Mouse (Mus musculus) small intestine, adult 2 months (tissue): Measurements from ENCODE around the gene Gm20662. TPM values are rescaled to one million over a fixed set of nuclear protein-coding genes. Genes with fewer than 3 reads are reported as not detected.

Experiments used
- H3K27ac ChIP-seq: fragments of 200-500 bp; 2 replicates; pipeline ENCODE4 v1.5.1; 2012; ENCODE audit warnings: low read depth, low read length, control low read depth, inconsistent platforms; ENCODE audit not compliant: insufficient read depth
- H3K27me3 ChIP-seq: fragments of 200-500 bp; 2 replicates; pipeline ENCODE4 v1.6.1; 2012; ENCODE audit warnings: mild to moderate bottlenecking, moderate library complexity, low read length, inconsistent platforms; ENCODE audit not compliant: control insufficient read depth, insufficient read depth
- H3K36me3 ChIP-seq: fragments of 200-500 bp; 2 replicates; pipeline ENCODE4 v1.6.1; 2012; ENCODE audit warnings: mild to moderate bottlenecking, low read length, control low read depth, inconsistent platforms; ENCODE audit not compliant: control insufficient read depth, insufficient read depth
- H3K4me1 ChIP-seq: fragments of 200-500 bp; 2 replicates; pipeline ENCODE4 v1.6.1; 2012; ENCODE audit warnings: low read length, inconsistent platforms, mixed read lengths; ENCODE audit not compliant: control insufficient read depth, insufficient read depth, insufficient read length
- H3K4me3 ChIP-seq: fragments of 200-500 bp; 2 replicates; pipeline ENCODE4 v1.5.1; 2012; ENCODE audit warnings: low read depth, mild to moderate bottlenecking, control low read depth, inconsistent platforms, low read length, moderate library complexity
- CTCF ChIP-seq: fragments of 200-500 bp; IDR thresholded peaks from 2 replicates; pipeline ENCODE4 v1.5.1; 2012; ENCODE audit warnings: low read depth, mild to moderate bottlenecking, control low read depth, inconsistent platforms, low read length, moderate library complexity, mixed read lengths; ENCODE audit not compliant: insufficient replicate concordance, insufficient read length; ENCODE audit errors: extremely low read depth
- POLR2A ChIP-seq: fragments of 200-500 bp; IDR thresholded peaks from 2 replicates; pipeline ENCODE4 v1.6.1; 2012; ENCODE audit warnings: low read depth, mild to moderate bottlenecking, control low read depth, inconsistent platforms, low read length, moderate library complexity
- WGBS: fragments of 180-500 bp; shearing (Covaris S2); methylation state at CpG from one replicate; pipeline ENCODE4 v1.1.7; 2018; 5-methylcytosine and 5-hydroxymethylcytosine counted together
- polyA plus RNA-seq: library from polyadenylated mRNA; depleted of rRNA; stranded (reverse); fragments of >200 nt; gene quantifications from 2 replicates; pipeline ENCODE4 v1.2.3, GENCODE M21; 2012

Gm20662 gene
- polyA plus RNA-seq, 1 experiment = 0.46 TPM

GRCm38 (mm10) chr9:107957141-107957540 is 39.0 kb upstream of the Gm20662 start:
- H3K4me3 ChIP-seq = no peak overlapping the region
- peaks cover 2% of the 10 kb centered on the region; the same call in 1 of the 2 replicates for H3K36me3 ChIP-seq
- WGBS = 64% methylated on average over 6 of the region's 6 CpGs
- TF ChIP-seq CTCF = no peak
- TF ChIP-seq POLR2A = no peak
- H3K4me1 ChIP-seq = no peaks in the 10 kb centered on the region
- no peaks in the 10 kb centered on the region for H3K27me3 ChIP-seq
- H3K27ac ChIP-seq = no peak overlapping the region

DNA sequence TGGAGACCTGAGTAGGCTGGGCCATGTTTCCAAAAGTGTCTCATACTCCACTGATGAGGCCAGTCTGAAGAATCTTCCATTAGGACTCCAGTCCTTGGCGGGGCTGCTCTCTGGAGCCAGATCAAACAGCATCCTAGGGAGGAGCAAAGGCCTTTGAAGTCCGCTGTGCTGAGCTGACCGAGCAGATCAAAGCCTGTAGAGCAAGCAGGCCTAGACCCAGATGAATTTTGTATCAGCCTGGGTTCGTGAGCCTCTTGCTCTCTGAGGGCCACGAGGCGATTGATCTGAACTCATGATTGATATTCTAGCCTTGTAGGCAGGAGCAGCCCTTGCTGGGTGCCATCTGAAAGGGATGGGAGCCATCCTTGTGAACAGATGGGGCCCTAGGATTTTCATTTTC is 36.3 kb upstream of the Gm20662 start:
- Histone ChIP-seq H3K27me3 (no peaks in the 10 kb centered on the region), H3K36me3 (peaks cover 2% of the 10 kb centered on the region; the same call in 1 of the 2 replicates), H3K27ac (no peak overlapping the region), H3K4me3 (no peak overlapping the region), H3K4me1 (no peaks in the 10 kb centered on the region)
- no peak for TF ChIP-seq POLR2A
- no peak for TF ChIP-seq CTCF
- WGBS = 81% methylated on average over 6 of the region's 6 CpGs

- TF ChIP-seq POLR2A (no peak), CTCF (no peak)
- Histone ChIP-seq H3K4me3 (no peak overlapping the region), H3K36me3 (peaks cover 2% of the 10 kb centered on the region; the same call in 1 of the 2 replicates), H3K4me1 (no peaks in the 10 kb centered on the region), H3K27ac (no peak overlapping the region), H3K27me3 (no peaks in the 10 kb centered on the region)
- 81% methylated on average over 4 of the region's 4 CpGs for WGBS
These were observed 35.2 kb upstream of the Gm20662 start for GRCm38 (mm10) chr9:107960928-107961327.

DNA sequence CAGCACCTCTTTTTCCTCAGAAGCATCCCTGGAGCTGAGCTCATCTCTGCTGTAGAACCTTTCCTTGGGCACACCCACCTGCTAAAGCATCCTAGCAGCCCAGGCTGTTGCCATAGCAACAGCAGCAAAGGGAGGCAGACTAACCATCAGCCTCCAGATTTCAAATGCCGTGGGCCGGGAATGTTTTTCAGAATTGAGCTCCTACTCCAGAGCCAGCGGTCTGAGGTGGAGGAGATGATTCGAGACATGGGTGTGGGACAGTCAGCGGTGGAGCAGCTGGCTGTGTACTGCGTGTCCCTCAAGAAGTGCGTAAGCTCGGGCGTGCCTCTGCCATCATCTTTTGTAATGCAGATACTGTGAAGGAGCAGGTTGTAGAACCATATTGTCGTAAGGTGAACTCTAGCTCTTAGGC is 34.8 kb upstream of the Gm20662 start:
- H3K36me3 ChIP-seq = peaks cover 2% of the 10 kb centered on the region; the same call in 1 of the 2 replicates
- TF ChIP-seq CTCF (no peak), POLR2A (no peak)
- no peak overlapping the region for H3K4me3 ChIP-seq
- no peaks in the 10 kb centered on the region for H3K4me1 ChIP-seq
- 87% methylated on average over 10 of the region's 10 CpGs for WGBS
- no peaks in the 10 kb centered on the region for H3K27me3 ChIP-seq
- no peak overlapping the region for H3K27ac ChIP-seq

DNA sequence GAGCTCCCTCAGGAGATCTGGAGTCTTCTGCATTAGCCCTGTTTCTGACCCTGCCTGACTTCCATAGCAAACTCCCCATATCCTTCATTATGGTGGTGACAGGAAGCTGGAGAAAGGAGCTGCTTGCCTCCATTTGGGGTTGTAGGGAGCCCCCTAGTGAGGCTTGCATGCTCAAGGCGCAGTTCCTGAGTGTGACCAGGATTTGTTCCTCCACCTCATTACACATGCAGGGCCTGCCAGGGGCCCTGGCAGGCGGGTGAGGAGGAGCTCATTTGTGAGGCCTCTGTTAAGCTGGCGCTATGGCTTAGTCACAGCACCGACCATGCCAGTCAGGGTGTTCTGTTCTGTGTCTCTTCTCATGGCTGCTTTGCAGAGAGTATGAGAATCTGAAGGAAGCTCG is 34.3 kb upstream of the Gm20662 start:
- no peaks in the 10 kb centered on the region for H3K27me3 ChIP-seq
- no peak overlapping the region for H3K27ac ChIP-seq
- TF ChIP-seq POLR2A = no peak
- no peak; the same call in 1 of the 2 replicates for TF ChIP-seq CTCF
- no peaks in the 10 kb centered on the region for H3K4me1 ChIP-seq
- H3K4me3 ChIP-seq = no peak overlapping the region
- WGBS = 64% methylated on average over 5 of the region's 5 CpGs
- peaks cover 2% of the 10 kb centered on the region; the same call in 1 of the 2 replicates for H3K36me3 ChIP-seq

DNA sequence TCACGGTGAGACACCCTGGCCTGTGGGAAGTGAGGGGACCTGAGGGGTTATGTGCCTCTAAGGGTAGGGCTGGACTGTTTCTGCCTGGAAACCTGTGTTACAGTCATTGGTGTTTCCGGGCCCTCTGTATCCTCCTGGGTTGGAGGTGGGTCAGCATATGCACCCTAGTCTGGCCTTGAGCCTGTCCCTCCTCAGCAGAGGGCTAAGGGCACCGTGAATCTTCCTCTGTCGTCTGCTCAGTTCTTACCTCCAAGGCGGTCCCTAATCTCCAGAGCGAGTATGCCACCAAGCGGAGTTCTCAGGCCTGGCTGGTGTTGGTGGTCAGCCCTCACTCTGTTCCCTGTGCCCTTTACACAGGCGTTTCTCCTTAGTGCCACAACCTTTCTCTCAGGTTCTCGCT is 33.2 kb upstream of the Gm20662 start:
- H3K4me3 ChIP-seq = no peak overlapping the region
- no peaks in the 10 kb centered on the region for H3K36me3 ChIP-seq
- H3K27me3 ChIP-seq = no peaks in the 10 kb centered on the region
- 98% methylated on average over 9 of the region's 9 CpGs for WGBS
- H3K27ac ChIP-seq = no peak overlapping the region
- no peak for TF ChIP-seq CTCF
- no peaks in the 10 kb centered on the region for H3K4me1 ChIP-seq

DNA sequence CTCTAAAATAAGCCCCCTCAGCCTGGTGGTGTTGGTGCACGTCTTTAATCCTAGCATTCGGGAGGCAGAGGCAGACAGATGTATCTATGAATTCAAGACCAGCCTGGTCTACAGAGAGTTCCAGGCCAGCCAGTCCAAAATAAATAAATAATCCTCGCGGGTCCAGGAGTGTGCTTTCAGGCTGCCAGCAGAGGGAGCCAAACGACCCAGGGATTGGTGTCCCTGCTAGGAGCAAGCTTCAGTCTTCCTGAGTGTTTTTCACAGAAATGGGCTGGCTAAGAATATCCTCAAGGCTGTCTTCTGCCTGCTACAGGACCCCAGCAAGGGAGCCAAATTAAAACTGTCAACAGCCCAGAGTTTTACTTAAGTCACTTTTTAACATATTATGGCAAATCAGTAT is 32.4 kb upstream of the Gm20662 start:
- H3K27me3 ChIP-seq = no peaks in the 10 kb centered on the region
- H3K4me1 ChIP-seq = no peaks in the 10 kb centered on the region
- 18% methylated on average over 5 of the region's 5 CpGs for WGBS
- no peaks in the 10 kb centered on the region for H3K36me3 ChIP-seq
- no peak for TF ChIP-seq POLR2A
- TF ChIP-seq CTCF = peak; percentile 98
- H3K4me3 ChIP-seq = no peak overlapping the region
- H3K27ac ChIP-seq = no peak overlapping the region
